Mouse (Mus musculus): ENCODE measurements around the gene Aqp3. TPM values are rescaled to one million over a fixed set of nuclear protein-coding genes. Genes with fewer than 3 reads are reported as not detected.

Gene Aqp3
- total RNA-seq, 1 experiment: 87.0 TPM

- in situ Hi-C loops (cut with MboI; ENCODE audit: low sequenced_read_pairs in 2 of 2, unreplicated experiment in 2 of 2): no loop called here
- DNase-seq (ENCODE audit: low read depth, low spot score): no peak
- Histone ChIP-seq H3K27ac (ENCODE audit: insufficient read depth, low read depth, low read length, poor library complexity, severe bottlenecking) (no peak overlapping the region), H3K4me1 (ENCODE audit: control insufficient read depth in 2 of 2, insufficient read depth in 2 of 2, low read length in 2 of 2, poor library complexity in 1 of 2) (no peaks in the 10 kb centered on the region; a peak in 1 of 4 replicates), H3K9me3 (ENCODE audit: control insufficient read depth, insufficient read depth, low read depth, low read length) (no peaks in the 10 kb centered on the region), H3K9ac (ENCODE audit: insufficient read depth, low read depth, low read length, poor library complexity, severe bottlenecking) (no peak overlapping the region), H3K36me3 (ENCODE audit: control insufficient read depth, insufficient read depth, low read length, poor library complexity, severe bottlenecking) (no peaks in the 10 kb centered on the region), H3K4me3 (ENCODE audit: insufficient read depth in 1 of 2, low read depth in 1 of 2, low read length in 2 of 2, poor library complexity in 1 of 2, severe bottlenecking in 1 of 2) (no peak overlapping the region)
- TF ChIP-seq ZC3H11A (IDR thresholded peaks at IDR 0.05; ENCODE audit: borderline replicate concordance, low read depth, low read length) (no peak), MAFK (IDR thresholded peaks at IDR 0.05; ENCODE audit: insufficient read depth, low read depth, low read length) (no peak), HCFC1 (IDR thresholded peaks at IDR 0.05; ENCODE audit: borderline replicate concordance, insufficient read depth, low read length) (no peak), ZNF384 (IDR thresholded peaks at IDR 0.05; ENCODE audit: low read depth, low read length) (no peak), CHD2 (IDR thresholded peaks at IDR 0.05; ENCODE audit: low read depth, low read length) (no peak)
These were observed 34.5 kb upstream of the Aqp3 start for GRCm38 (mm10) chr4:41132471-41132870.

DNA sequence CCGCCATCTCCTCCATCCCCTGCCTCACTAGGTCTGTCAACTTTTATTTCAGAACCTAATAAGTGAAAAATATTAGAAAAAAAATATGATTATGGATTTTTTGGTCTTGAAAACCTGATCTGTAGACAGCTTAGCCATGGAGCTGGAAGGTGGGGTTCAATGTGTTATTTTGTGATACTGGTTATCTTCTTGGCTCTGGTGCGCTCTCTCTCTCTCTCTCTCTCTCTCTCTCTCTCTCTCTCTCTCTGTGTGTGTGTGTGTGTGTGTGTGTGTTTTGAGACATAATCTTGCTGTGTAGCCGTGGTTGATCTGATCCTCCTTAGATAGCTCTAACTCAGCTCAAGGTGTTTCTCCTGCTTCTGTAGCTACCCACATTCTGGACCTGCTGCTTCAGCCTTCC is 31.9 kb upstream of the Aqp3 start:
- DNase-seq (ENCODE audit: low read depth, low spot score): no peak
- Histone ChIP-seq H3K4me3 (ENCODE audit: insufficient read depth in 1 of 2, low read depth in 1 of 2, low read length in 2 of 2, poor library complexity in 1 of 2, severe bottlenecking in 1 of 2) (no peak overlapping the region), H3K9ac (ENCODE audit: insufficient read depth, low read depth, low read length, poor library complexity, severe bottlenecking) (no peak overlapping the region), H3K4me1 (ENCODE audit: control insufficient read depth in 2 of 2, insufficient read depth in 2 of 2, low read length in 2 of 2, poor library complexity in 1 of 2) (no peaks in the 10 kb centered on the region), H3K27ac (ENCODE audit: insufficient read depth, low read depth, low read length, poor library complexity, severe bottlenecking) (no peak overlapping the region), H3K36me3 (ENCODE audit: control insufficient read depth, insufficient read depth, low read length, poor library complexity, severe bottlenecking) (no peaks in the 10 kb centered on the region), H3K9me3 (ENCODE audit: control insufficient read depth, insufficient read depth, low read depth, low read length) (no peaks in the 10 kb centered on the region)
- TF ChIP-seq ZNF384 (IDR thresholded peaks at IDR 0.05; ENCODE audit: low read depth, low read length) (no peak), CHD2 (IDR thresholded peaks at IDR 0.05; ENCODE audit: low read depth, low read length) (no peak), ZC3H11A (IDR thresholded peaks at IDR 0.05; ENCODE audit: borderline replicate concordance, low read depth, low read length) (no peak), MAFK (IDR thresholded peaks at IDR 0.05; ENCODE audit: insufficient read depth, low read depth, low read length) (no peak), HCFC1 (IDR thresholded peaks at IDR 0.05; ENCODE audit: borderline replicate concordance, insufficient read depth, low read length) (no peak)
- in situ Hi-C loops (cut with MboI; ENCODE audit: low sequenced_read_pairs in 2 of 2, unreplicated experiment in 2 of 2): no loop called here

DNA sequence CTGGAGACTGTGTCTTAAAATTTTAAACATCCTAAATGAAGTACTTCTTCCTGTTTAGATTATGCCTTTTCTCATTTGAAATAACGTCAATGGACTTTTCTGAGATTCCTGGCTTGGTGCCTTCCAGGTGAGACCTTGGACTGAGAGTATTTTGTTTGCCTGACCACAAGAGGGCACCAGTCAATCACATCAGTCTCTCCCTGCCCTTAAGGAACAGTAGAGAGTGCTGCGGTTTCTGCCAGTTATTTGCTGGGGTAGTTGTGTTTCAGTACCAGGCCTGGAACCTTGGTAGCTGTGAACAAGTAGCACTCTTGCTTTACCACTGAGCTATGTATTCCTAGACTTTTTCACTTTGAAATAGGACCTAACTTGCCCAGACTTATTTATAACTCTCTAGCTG is 31.4 kb upstream of the Aqp3 start:
- Histone ChIP-seq H3K9ac (ENCODE audit: insufficient read depth, low read depth, low read length, poor library complexity, severe bottlenecking) (no peak overlapping the region), H3K27ac (ENCODE audit: insufficient read depth, low read depth, low read length, poor library complexity, severe bottlenecking) (no peak overlapping the region), H3K4me1 (ENCODE audit: control insufficient read depth in 2 of 2, insufficient read depth in 2 of 2, low read length in 2 of 2, poor library complexity in 1 of 2) (no peaks in the 10 kb centered on the region), H3K36me3 (ENCODE audit: control insufficient read depth, insufficient read depth, low read length, poor library complexity, severe bottlenecking) (no peaks in the 10 kb centered on the region), H3K9me3 (ENCODE audit: control insufficient read depth, insufficient read depth, low read depth, low read length) (no peaks in the 10 kb centered on the region), H3K4me3 (ENCODE audit: insufficient read depth in 1 of 2, low read depth in 1 of 2, low read length in 2 of 2, poor library complexity in 1 of 2, severe bottlenecking in 1 of 2) (no peak overlapping the region)
- in situ Hi-C loops (cut with MboI; ENCODE audit: low sequenced_read_pairs in 2 of 2, unreplicated experiment in 2 of 2): no loop called here
- DNase-seq (ENCODE audit: low read depth, low spot score): peak; percentile 59
- no peak for TF ChIP-seq MAFK (IDR thresholded peaks at IDR 0.05; ENCODE audit: insufficient read depth, low read depth, low read length)
- peak; percentile 69 for TF ChIP-seq ZC3H11A (IDR thresholded peaks at IDR 0.05; ENCODE audit: borderline replicate concordance, low read depth, low read length)

DNA sequence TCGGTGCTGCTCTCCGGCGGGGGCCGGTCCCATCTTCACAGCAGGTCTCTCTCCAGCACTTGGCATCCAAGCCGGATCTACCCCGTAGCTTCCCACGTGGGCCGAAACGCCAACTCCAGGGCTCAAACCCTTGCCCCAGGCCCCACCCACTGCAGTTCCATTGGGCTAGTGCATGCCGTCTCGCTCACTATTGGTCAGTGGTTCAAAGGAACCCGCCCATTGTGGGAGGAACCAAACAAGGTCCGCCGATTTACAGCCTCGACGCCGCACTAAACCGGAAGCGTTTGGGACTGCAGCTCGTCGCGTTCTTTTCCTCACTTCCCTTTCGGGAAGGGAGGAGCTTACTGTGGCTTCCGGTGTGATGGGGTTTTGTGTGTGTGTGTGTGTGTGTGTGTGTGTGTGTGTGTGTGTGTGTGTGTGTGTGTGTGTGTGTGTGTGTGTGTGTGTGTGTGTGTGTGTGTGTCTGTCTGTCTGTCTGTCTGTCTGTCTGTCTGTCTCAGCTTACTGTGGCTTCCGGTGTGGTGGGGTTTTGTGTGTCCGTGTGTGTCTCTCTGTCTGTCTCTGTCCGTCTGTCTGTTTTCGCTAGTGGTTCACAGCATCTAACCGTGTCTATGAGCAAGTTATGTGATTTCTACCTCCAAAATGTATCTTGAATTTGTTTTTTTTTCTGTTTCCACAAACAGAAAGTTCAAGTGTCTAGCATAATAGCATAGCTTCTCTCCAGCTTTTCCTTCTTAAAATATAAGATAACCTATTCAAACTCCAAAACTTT is 26.4 kb upstream of the Aqp3 start, which contains the start of gene Nol6:
Nol6 (minus strand) TSS at position 276 of the 772 bp plus-strand sequence.
- Histone ChIP-seq H3K4me1 (ENCODE audit: control insufficient read depth in 2 of 2, insufficient read depth in 2 of 2, low read length in 2 of 2, poor library complexity in 1 of 2) (peaks cover 0 to 5% of the 10 kb centered on the region in 2 experiments; a peak in 2 of 4 replicates), H3K27ac (ENCODE audit: insufficient read depth, low read depth, low read length, poor library complexity, severe bottlenecking) (no peak within 1 kb of the TSS), H3K9ac (ENCODE audit: insufficient read depth, low read depth, low read length, poor library complexity, severe bottlenecking) (peak within 1 kb of the TSS; percentile 68), H3K4me3 (ENCODE audit: insufficient read depth in 1 of 2, low read depth in 1 of 2, low read length in 2 of 2, poor library complexity in 1 of 2, severe bottlenecking in 1 of 2) (peak within 1 kb of the TSS; percentile 70 to 99), H3K9me3 (ENCODE audit: control insufficient read depth, insufficient read depth, low read depth, low read length) (no peaks in the 10 kb centered on the region), H3K36me3 (ENCODE audit: control insufficient read depth, insufficient read depth, low read length, poor library complexity, severe bottlenecking) (peaks cover 33% of the 10 kb centered on the region)
- in situ Hi-C loops (cut with MboI; ENCODE audit: low sequenced_read_pairs in 2 of 2, unreplicated experiment in 2 of 2): no loop called here
- peak; percentile 100 for DNase-seq (ENCODE audit: low read depth, low spot score)
- peak; percentile 81 for TF ChIP-seq HCFC1 (IDR thresholded peaks at IDR 0.05; ENCODE audit: borderline replicate concordance, insufficient read depth, low read length)
- no peak for TF ChIP-seq ZNF384 (IDR thresholded peaks at IDR 0.05; ENCODE audit: low read depth, low read length)
- TF ChIP-seq CHD2 (IDR thresholded peaks at IDR 0.05; ENCODE audit: low read depth, low read length): peak; percentile 90
